Mouse (Mus musculus) layer of hippocampus, adult 9-10 months (tissue): Measurements from ENCODE around the gene Pard3b.

Source experiments
- DNase-seq: peaks from one replicate; pipeline ENCODE4 v3.0.0; 2022; ENCODE audit warnings: low spot score

Pard3b gene

DNA sequence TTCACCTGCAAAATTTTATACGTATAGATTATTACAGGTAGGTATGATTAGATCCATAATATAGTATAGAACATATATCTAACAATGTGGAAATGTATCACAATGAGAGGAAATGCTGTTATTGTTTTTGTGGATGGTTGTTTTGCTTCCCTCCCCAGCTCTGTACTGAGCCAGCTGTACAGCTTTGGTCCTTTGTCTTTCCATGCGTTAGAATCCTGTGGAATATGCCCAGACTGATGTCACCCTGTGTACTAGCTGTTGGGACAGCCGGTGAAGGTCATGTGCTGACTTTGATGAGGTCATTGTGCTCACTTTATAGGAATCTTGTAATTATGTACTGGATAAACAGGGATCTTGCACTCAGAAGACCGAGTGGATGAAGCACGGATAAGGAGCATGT lies 286.9 kb downstream of the Pard3b start:
- DNase-seq: no peak

GRCm38 (mm10) chr1:61928131-61928761 lies 289.6 kb downstream of the Pard3b start:
- DNase-seq: no peak

DNA sequence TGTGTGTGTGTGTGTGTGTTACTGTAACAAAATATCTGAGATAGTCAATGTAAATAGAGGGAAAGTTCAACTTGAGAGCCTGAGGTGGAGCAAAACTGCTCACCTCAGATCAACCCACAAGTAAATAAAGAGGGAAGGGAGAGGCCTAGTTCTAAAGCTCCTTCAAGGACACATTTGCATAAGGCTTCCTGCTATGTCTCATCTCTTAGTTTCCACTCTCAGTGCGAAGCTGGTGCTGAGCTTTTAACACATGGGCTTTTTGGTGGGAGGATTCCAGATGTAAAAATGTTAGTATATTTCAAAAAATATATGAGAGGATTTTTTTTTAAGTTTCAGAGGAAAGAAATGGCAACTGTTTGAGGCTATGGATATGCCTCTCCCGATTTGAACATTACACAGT lies 294.9 kb downstream of the Pard3b start:
- DNase-seq: no peak

- DNase-seq: no peak
Observed at GRCm38 (mm10) chr1:61934760-61935159, 296.1 kb downstream of the Pard3b start.

DNA sequence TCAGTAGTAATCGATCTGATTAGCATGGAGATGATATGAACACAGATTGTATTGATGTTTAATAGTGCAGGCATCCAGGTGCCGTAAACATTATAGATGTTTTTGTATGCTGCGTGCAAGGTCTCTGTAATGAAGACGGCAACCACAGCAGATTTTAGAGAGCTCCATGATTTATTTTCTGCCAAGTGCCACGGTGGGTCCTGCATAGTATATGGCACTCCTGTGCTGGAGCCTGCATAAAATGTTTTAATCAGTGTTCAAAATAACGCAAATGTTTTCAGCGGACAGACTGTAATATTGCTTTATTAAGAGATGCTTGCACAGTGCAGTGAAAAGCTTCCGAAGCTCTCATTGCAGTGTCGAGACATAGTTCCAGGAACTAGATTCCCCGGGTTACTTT lies 301.3 kb downstream of the Pard3b start:
- DNase-seq: no peak

- DNase-seq: no peak
Observed at GRCm38 (mm10) chr1:61961533-61961932, 322.9 kb downstream of the Pard3b start.

- no peak for DNase-seq
Observed at GRCm38 (mm10) chr1:61962571-61962970, 323.9 kb downstream of the Pard3b start.

- DNase-seq: no peak
Observed at GRCm38 (mm10) chr1:61967124-61967523, 328.5 kb downstream of the Pard3b start.

DNA sequence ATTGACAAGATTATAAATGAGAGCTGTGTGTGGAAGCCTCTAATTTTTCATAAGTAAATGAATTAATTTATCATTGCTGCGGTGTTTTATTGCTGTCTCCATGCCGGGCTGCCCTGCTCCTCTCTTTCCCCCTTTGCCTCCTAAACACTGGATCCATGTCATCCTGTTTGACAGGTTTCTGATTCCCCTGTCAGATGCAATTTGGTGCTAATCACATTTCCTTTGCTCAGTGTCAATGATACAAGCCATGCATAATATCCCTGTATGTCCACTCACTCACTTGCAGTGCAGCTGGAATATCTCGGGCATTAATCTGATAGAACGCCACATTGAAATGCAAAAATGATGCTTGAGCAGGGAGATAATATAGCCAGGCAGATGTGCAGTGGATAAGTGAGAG lies 329.2 kb downstream of the Pard3b start:
- no peak for DNase-seq

- DNase-seq: no peak
Observed at GRCm38 (mm10) chr1:61997711-61998110, 359.1 kb downstream of the Pard3b start.

GRCm38 (mm10) chr1:62008811-62009210 lies 370.2 kb downstream of the Pard3b start:
- DNase-seq: no peak

DNA sequence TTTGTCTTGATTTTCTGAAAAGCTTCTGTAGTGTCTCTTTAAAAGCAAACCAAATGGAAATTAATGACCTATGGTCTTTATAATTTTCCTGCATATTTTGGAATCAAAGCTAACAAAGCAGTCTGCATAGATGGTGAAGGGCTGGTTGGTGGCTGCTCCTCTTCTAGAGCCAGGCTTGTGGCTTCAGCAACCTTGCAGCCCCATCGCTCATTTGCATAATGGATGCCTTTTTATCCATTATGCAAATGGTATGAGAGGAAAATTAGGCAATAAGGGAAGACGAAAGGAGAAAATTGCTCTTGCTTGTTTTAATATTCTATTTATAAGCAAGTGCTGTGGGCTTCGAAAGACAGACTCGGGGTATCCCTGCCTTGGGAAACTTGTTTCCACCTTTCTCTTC lies 373.1 kb downstream of the Pard3b start:
- DNase-seq: no peak

- DNase-seq: no peak
Observed at GRCm38 (mm10) chr1:62016536-62017300, 378.1 kb downstream of the Pard3b start.

DNA sequence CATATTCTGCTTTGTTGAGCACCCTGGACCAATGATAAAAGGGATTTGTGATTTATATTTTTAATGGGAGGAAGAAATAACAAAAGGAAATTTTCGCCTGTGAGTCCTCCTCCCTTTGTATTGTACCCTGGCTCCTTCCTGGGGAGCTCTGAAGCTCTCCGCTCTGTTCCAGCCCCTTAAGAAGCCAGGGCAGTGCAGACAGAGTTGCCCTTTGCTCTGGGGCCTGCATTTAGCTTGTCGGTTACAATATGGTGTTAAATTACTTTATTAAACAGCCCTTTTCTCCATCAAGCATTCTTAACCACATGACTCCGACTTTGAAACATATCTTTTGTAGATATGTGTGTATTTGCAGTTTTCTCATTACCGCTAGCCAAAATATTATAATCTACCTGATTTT lies 379.7 kb downstream of the Pard3b start:
- DNase-seq: no peak

DNA sequence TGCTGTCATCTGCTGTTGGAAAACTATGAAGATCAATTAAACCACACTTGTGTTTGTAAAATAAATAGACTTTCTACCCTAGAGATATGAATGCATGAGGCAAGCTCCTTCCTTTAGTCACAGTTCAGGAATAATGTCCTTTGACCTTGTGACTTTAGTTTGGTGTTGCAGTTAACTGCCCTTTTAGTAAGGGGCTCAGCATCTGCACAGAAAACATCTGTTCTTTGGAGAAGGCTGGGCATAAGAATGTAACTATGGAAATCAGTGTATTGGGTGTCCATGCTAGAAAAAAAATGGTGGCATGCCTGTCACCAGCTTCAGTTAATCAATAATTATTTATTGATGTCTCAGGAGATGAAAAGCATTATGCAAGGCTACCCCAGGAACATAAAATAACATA lies 381.1 kb downstream of the Pard3b start:
- DNase-seq: no peak

- no peak for DNase-seq
Observed at GRCm38 (mm10) chr1:62041718-62042117, 403.1 kb downstream of the Pard3b start.

GRCm38 (mm10) chr1:62048592-62048991 lies 410.0 kb downstream of the Pard3b start:
- DNase-seq: no peak

DNA sequence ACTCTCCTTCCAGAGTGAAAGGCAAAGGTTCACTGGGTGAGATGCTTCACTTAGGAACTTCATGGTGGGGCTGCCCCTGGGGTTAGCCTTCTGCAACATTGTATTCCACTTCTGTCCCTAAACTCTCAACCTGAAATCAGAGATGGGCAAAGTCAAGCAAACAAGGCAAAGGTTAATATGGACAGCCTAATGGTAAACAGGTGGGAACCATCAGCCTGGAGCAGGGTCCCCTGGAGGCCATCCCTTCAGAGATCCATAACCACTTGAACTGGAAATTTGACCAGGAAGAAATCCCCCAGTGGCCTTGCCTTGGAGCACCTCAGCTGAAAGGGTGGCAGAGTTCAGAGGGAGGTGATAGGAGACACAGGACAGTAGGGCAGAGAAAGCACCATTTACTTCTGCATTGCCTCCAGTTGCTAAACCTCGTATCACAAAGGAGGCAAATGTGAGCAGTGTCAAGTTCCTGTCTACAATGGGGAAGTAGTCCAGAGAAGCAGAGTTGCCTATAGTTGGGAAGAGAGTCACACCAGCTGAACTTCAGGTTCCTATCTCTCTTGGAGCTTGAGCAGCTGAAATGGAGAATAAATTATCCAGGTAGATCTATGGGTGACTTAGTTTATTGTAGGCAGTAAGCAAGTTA lies 412.7 kb downstream of the Pard3b start:
- no peak for DNase-seq

DNA sequence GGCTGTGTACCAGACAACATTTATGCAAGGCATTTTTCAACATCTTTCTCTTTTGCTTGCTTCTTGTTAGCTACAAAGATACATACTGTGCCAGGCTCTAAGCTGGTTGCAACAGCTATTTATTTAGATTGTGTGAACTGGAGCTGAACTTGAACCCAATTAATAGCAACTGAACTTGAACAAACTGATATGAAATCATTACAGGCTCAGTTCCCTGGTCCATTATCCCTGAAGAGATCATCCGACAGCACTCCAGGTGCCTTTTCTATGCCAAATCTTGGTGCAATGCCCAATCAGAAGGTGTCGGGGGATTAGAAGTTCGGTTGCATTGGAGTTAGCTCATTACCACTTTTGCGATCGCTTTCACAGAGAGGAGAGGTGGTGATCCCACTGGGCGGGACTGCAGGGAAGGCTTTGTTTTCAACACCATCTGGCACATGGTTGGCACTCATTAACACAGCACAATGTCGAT lies 414.6 kb downstream of the Pard3b start:
- DNase-seq: no peak

GRCm38 (mm10) chr1:62055280-62055679 lies 416.7 kb downstream of the Pard3b start:
- no peak for DNase-seq

DNA sequence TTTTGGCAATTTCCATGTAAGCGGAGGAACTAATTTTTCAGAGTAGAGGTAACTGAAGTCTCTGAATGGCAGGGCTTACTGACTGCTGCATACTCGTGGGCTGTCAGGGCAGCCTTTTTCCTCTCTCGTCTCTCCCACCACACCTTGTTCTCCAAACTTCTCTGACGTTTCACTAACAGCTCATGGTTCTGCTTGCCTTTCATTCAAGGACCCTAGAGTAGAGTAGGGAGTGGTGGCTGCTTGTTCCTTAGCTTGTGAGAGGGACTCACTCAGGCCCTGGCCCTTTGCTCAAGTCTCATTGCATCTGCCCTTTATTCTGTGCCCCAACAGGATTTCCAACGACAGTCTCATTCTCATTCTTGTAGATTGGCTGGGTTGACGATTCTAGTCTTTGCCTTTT lies 432.0 kb downstream of the Pard3b start:
- DNase-seq: no peak

DNA sequence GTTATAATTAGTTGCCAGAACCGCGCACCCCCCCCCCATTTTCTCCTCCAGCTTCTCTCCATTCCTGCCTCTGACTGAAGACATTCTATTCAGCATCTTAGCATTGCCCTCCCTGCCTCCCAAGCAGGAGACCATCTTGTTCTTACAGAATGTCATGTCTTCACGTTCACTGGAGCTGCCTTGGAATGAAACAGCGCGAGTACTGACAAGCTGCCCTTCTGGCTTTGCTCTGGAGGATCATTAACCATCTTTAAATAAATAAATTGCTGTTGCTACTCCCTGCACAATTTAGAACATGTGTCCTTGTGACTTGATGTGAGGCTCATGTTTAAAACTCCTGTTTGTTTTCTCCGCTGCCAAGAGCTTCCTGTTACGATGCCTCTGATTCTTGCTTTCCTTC lies 432.5 kb downstream of the Pard3b start:
- DNase-seq: no peak

- DNase-seq: no peak
Observed at GRCm38 (mm10) chr1:62076171-62076570, 437.5 kb downstream of the Pard3b start.
